Mouse (Mus musculus) spleen, embryonic (tissue): ENCODE data around the gene Zmat5.
"Not testable (repeated sequence)": the region's sequence is repeated elsewhere in the genome, so short reads cannot be mapped to it uniquely, and the experiment has no call there.

Experiments used
- CTCF ChIA-PET: fragments of 350-600 bp; sonication (Branson Sonifier 250); formaldehyde crosslinking; loops from one replicate; lab custom pipeline; 2022; lab: Charles Lee

The Zmat5 gene

DNA sequence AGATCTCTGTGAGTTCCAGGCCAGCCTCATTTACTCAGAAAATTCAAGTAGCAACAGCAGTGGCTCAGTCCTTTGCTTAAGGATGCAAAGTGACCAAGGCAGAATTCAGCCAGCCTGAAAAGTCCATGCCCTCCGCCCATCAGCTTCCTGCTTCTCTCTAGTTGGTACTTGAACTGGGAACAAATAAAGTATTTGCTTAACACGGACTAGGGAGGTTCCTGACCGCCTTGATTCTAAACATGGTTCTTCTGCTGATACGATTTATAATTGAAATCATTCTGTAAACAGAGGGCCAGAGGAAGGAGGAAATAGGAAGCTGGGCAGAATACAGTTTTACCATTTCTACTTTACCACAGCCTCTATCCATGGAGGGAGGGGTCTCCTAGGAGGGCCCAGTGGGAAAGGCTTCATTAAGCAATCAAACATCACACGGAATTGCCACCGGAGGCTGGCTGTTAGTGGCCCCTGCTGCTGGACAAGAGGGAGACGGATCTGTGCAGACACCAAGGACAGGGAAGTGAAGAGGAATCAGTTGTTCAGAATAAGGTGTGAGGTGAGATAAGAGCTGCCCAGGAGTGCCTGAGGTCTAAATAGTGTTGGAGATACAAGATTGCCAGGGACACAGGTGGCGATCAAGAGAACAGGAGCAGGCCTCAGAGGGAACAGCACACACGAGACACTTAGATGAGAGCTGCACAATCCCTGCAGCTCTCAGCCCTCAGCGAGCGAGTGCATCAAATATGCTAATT is 15.7 kb upstream of the Zmat5 start:
- CTCF ChIA-PET: interaction anchor here (0.6 kb wide), 1 partner anchor 147 kb away, joined by 3 read pairs; no protein-coding TSS in a partner anchor

- CTCF ChIA-PET: no interaction called here
Observed at GRCm38 (mm10) chr11:4690353-4690752, 14.1 kb upstream of the Zmat5 start.

GRCm38 (mm10) chr11:4691213-4691612 is 13.3 kb upstream of the Zmat5 start:
- CTCF ChIA-PET: interaction anchor here (0.6 to 0.7 kb wide), 2 partner anchors 145 to 391 kb away, joined by 3 to 6 read pairs; no protein-coding TSS in a partner anchor

GRCm38 (mm10) chr11:4692162-4692561 is 12.3 kb upstream of the Zmat5 start:
- CTCF ChIA-PET: no interaction called here

GRCm38 (mm10) chr11:4697043-4697983 is 7.2 kb upstream of the Zmat5 start:
- CTCF ChIA-PET: interaction anchor here (0.6 kb wide), 1 partner anchor 94 kb away, joined by 3 read pairs; no protein-coding TSS in a partner anchor

DNA sequence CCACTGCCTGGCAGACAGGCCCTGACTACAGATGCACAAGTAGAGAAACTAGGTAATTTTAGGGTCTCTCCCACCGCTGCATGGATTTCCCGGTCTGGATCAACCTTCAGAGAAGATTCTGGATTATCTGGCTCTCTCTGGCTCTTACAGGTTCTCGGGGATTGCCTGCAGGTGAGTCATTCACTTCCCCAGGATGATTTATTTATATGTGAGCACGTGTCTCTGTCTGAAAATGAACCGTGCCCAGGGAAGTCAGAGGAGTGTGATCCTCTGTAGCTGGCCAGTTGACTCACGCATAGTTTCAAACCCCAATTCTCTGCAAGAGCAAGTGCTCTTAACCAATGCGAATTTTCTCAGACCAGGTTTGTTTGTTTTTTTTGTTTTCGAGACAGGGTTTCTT is 3.8 kb upstream of the Zmat5 start:
- CTCF ChIA-PET: no interaction called here

DNA sequence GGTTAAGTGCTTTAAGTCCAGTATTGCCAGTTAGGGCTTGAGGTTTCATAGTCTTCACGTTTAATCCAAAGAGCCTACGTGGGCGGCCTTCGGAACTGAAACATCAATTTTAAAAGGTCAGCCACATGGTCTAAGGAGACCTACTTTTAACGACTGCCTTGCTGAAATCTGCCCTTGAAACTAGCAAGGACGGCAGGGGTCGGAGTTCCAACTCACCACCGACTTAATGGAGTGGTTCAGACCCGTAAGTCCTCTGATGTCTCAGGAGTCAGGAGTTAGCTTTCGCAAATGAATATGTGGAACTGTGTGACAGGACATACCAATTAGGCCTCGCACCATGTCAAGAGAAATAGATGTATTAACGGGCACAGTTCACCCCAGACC is 798 bp upstream of the Zmat5 start:
- CTCF ChIA-PET: no interaction called here

GRCm38 (mm10) chr11:4705178-4705577 is 700 bp downstream of the Zmat5 start:
- CTCF ChIA-PET: interaction anchor here (0.6 kb wide), 1 partner anchor 793 kb away, joined by 3 read pairs; no protein-coding TSS in a partner anchor

GRCm38 (mm10) chr11:4710188-4710587 is 5.7 kb downstream of the Zmat5 start:
- CTCF ChIA-PET: not testable (repeated sequence)

DNA sequence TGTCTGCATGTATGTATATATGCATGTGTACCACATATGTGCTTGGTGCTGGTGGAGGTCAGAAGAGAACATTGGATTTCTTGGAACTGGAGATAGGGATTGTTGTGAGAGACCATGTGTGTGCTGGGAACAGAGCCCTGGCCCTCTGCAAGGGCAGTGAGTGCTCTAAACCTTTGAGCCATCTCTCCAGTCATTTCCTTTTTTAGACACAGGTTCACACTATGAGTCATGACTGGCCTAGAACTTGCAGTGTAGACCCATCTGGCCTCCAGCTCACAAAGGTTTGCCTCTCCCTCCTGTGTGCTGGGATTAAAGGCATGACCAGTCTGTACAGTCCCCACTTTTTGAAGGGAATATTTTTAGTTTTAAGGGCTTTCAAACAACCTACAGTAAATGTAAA is 8.3 kb downstream of the Zmat5 start:
- CTCF ChIA-PET: no interaction called here

DNA sequence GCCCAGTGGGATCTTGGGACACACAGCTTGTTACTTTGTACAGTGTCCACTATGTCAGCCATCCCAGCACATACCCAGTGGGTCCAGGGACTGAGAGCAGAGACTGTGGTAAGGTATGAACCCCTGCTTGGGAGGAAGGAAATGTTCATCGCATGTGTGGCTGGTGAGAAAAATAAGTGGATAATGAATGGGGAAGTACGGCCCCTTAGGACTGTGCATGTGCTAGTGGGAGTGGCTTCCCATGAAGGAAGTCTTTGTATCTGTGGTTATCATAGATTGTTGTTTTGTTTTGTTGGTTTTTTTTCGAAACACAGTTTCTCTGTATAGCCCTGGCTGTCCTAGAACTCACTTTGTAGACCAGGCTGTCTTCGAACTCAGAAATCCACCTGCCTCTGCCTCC is 10.2 kb downstream of the Zmat5 start:
- CTCF ChIA-PET: no interaction called here

DNA sequence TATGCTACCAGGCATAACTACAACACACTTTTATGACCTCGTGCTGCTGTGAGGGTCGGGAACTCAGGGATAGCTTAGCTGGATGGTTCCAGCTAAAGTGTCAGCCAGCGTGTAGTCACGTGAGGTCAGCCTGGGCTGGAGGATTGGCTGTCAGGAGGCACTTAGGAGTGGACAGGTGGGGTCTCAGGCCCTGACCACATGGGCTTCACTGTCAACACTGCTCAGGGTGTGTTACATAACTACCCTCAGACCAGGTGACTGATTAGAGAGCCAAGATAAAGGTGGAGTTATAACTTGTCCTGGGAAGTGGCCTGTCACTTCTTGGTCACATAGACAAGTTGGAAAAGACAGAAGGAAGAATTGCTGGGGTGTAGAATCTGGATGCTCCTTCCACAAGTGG is 11.1 kb downstream of the Zmat5 start:
- CTCF ChIA-PET: no interaction called here

DNA sequence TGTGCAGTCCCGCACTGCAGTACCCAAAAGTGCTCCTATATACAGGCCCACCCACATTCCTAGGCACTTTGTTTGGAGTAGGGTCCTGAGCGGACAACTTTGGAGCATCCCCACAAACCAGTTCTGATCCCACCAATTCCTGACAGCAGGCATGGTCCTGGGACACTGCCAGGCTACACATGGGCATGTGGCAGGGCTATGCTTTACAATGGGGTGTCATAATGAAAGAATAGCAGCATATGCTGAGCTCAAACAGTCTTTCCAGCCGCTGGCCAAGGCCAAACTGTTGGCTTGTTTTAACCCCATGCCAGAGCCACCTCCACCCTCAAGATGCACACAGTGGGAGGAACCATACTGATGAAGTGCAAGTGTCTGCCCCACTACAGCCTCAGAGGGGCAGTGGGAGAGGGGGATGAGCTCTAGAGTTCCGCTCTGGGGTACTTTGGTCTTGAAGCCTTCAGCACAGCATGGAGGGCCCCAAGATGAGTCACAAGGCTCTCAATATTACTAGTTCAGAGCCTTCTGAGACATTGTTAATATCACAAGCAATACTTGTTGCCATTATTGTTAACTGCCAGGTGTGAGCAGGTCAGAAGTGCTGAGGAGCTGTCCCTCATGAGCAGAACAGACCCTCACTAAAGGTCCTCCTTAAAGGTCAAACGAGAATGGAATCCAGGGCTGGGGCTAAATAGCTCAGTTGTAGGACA is 12.2 kb downstream of the Zmat5 start:
- CTCF ChIA-PET: no interaction called here

DNA sequence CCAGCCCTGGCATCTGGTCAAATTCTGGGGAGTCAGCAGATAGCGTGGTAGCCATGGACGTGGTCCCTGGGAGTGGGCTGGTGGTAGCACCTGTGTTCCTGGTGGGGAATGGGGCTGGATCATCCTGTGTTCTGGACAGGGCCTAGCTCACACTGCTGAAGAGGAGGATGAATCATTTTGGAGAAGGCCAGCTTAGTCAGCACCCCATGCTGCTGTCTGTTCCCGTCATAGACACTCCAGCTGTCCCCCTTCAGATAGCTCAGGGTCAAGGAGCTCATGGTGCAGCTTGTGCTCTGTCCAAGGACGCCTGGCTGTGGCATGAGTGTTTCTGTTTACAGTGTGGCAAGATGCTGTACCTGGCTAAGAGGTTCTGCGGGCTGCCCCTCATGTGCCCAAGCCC is 14.1 kb downstream of the Zmat5 start:
- CTCF ChIA-PET: no interaction called here

DNA sequence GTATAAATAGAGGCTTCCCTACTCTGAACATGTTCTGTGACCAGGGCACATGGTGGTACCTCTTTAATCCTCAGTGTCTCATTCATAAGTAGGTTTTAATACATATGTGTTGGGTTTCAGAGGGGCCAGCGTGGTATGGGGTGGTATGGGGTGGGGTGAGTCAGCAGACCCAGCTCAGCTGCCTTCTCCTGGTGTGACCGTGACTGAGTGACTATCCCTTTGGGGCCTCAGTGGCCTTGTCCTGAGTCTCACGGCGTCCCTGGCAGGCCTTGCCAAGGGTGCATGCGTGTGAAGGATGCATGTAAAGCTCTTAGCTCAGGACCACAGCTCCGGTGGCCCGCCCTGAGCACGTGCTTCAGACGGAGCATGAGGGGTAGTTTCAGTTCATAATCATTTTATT is 15.5 kb downstream of the Zmat5 start:
- CTCF ChIA-PET: no interaction called here

GRCm38 (mm10) chr11:4720393-4720792 is 15.9 kb downstream of the Zmat5 start:
- CTCF ChIA-PET: no interaction called here

DNA sequence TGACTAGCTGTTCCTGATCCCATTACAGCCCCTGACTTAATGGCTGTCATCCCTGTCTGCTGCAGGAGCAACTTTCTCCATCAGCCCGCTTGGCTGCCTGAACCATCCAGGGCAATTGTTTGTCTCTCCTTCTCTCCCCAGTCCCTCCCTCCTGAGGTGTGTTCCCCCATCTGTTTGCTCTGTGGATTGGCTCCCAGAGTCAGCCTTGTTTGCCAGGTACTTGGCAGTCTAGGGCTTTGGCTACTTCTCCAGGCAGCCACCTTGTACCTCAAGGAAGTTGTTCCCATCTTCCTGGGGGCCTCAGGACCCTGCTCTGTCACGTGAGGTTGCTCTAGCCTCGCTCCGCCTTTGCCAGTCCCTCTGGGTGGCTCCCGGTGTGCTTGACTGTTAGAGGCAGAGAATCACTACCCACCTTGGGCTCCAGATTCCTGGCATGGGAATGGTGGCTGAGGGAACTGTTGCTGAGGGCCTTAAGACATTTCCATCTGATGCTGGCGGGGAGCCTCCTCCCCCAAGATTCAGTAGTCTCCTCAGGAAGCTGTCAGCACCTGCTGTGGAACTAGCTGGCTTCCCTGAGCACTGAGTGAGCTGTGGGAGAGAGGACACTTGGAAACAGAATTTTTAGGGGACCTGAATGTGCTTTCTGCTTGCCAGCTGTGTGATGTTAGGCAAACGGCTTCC is 16.6 kb downstream of the Zmat5 start:
- CTCF ChIA-PET: no interaction called here

GRCm38 (mm10) chr11:4721728-4722127 is 17.2 kb downstream of the Zmat5 start:
- CTCF ChIA-PET: no interaction called here

DNA sequence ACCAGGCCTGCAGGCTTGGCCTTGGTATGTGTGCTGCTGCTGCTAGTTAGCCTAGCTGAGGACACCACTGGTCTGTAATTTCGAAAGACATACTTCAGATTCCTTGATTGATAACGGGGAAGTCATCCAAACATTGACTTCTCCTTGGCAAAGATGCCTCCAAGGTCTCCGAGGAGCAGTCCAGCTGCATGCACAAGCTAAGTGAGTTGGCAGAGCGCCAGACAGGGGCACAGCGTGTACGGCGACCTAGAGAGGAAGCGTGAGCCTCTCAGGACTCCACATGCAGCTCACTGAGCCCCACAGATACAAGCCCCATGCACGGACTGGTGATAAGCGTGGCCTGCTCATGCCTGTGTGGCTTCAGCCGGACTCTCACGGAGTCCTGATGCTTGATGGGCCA is 25.1 kb downstream of the Zmat5 start:
- CTCF ChIA-PET: no interaction called here

GRCm38 (mm10) chr11:4730096-4730495 is 25.6 kb downstream of the Zmat5 start:
- CTCF ChIA-PET: no interaction called here

DNA sequence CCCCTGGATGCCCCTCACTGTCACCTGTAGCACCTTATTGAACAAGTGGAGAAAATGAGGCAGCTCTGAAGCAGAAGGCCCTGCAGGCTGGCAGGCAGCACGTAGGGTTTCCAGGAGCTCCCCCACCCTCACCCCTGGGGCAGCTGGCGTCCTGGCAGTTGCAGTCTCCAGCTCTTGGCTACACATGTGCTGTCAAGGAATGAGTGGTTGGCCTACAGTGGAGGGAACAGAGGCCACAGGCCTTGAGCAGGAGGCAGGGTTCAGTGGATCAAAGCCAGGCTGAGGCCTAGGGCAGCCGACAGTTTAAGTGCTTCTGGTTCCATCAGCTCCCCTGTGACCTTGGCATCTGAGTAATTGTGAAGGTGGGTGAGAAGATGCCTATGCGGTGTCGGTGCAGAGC is 26.4 kb downstream of the Zmat5 start:
- CTCF ChIA-PET: no interaction called here
